Mouse (Mus musculus): Measurements from ENCODE around the gene Ell.

Ell gene

DNA sequence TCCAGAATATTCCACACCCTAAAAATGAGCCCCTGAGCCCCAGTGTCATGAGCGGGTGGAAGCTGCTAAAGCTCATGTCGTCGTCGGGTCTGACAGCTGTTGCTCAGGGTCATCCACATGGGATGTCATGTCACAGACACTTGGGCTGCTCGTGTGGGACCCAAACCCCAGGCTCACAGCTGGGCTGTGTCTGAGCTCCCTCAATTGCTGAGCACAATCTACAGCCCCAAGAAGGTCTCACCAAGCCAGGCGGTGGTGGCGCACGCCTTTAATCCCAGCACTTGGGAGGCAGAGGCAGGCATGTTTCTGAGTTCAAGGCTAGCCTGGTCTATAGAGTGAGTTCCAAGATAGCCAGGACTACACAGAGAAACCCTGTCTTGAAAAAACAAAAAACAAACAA lies 76.0 kb downstream of the Ell start:
- no peak for DNase-seq (ENCODE audit: low read depth)

DNA sequence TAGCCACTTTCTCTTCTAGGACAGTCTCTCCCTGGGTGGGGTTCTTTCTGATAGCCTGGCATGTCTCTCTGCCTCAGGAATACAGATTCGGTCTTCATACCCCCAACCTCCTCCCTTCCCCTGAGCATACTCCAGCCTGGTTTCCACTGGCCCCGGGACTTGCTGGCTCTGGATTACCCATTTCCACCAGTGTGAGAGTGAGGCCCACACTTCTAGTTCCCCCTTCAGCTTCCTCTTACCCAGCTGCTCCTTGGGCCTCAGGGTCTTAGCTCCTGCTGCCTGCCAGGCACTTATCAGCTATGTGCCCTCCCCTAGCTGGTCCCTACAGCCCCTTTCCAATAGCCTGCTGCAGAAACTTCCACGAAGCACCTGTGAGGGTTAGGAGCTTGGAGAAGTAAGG lies 76.6 kb downstream of the Ell start, which contains the start of gene Lrrc25:
TSS of gene Lrrc25 (plus strand) at position 262 of the 400 bp plus-strand sequence.
- DNase-seq (ENCODE audit: low read depth), result no peak

DNA sequence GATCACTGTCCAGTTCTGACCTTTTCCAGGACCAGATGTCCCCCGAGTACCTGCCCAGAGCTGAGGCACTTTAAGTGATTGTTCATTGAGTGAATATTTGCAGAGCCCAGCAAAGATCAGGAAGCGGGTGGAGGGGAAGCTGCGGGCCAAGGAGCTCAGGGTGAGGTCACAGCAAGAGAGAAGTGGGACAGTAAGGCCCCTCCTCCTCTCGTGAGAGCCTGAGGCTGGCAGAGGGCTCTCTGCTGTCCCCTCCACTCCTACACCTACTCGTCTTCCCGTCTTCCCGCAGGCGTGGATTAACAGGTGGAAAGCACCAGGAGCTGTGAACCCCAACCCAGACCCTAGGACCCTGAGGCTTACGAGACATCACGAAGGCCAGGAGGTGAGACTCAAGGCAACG lies 77.4 kb downstream of the Ell start:
- no peak for DNase-seq (ENCODE audit: low read depth)

DNA sequence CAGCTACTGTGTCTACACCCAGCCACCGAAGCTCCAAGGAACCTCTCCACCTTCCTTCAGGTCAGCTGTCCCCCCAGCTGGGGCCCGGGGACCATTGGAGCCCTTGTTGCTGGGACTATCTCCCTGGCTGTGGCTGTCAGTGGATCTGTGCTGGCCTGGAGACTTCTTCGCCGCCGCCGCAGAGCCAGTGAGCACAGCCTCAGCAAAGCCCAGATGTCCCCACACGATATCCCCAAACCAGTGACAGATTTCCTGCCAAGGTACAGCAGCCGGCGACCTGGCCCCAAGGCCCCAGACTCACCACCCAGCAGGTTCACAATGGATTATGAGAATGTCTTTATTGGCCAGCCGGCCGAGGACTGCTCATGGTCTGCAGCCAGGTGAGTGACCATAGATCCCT lies 78.7 kb downstream of the Ell start:
- DNase-seq (ENCODE audit: low read depth), result no peak

GRCm38 (mm10) chr8:70618888-70619334 lies 79.7 kb downstream of the Ell start:
- peak; percentile 94 for DNase-seq (ENCODE audit: low read depth)

- no peak for DNase-seq (ENCODE audit: low read depth)
Measured at GRCm38 (mm10) chr8:70622220-70622619, 83.0 kb downstream of the Ell start.

DNA sequence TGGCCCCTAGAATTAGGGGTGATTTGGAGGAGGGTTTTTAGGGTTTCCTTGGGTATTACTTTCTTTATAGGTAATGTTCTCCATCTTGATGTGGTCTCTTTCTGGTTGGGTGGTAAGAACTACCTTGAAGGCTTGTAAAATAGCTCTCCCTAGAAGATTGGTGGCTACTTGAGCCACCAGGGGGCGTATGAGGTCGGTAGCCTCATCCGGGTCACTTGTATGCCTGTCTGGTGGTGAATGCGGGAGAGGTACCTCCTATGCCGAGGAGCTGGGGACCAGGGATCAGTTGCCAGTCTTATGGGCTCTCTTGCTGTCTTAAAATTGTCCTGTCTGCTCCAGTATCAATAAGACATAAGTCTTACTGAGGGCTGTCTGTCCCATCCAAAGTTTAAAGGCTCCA lies 85.8 kb downstream of the Ell start:
- DNase-seq (ENCODE audit: low read depth), result no peak

- DNase-seq (ENCODE audit: low read depth), result no peak
Measured at GRCm38 (mm10) chr8:70627041-70627440, 87.8 kb downstream of the Ell start.

DNA sequence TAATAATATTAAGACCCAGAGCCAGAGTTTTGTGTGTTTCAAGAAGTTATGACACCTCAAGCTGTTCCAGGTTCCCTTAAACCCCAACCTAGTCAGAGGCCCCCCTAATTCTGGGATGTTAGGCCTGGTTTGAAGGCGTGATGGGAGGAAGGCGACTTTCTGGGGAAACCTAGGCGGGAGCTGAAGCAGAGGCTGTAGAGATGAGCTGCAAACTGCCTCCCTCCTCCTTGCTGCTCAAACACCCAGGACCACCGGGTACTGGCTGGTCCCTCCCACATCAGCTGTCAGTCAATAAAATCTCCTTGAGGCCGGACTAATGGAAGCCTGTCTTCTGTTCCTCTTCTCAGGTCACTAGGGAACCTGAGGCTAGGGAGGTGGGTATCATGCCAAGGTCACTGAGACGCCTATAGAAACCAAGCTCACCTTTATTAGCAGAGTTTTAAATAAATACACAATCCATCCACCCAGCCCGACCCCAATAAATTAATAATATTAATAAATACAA lies 89.8 kb downstream of the Ell start:
- no peak for DNase-seq (ENCODE audit: low read depth)

DNA sequence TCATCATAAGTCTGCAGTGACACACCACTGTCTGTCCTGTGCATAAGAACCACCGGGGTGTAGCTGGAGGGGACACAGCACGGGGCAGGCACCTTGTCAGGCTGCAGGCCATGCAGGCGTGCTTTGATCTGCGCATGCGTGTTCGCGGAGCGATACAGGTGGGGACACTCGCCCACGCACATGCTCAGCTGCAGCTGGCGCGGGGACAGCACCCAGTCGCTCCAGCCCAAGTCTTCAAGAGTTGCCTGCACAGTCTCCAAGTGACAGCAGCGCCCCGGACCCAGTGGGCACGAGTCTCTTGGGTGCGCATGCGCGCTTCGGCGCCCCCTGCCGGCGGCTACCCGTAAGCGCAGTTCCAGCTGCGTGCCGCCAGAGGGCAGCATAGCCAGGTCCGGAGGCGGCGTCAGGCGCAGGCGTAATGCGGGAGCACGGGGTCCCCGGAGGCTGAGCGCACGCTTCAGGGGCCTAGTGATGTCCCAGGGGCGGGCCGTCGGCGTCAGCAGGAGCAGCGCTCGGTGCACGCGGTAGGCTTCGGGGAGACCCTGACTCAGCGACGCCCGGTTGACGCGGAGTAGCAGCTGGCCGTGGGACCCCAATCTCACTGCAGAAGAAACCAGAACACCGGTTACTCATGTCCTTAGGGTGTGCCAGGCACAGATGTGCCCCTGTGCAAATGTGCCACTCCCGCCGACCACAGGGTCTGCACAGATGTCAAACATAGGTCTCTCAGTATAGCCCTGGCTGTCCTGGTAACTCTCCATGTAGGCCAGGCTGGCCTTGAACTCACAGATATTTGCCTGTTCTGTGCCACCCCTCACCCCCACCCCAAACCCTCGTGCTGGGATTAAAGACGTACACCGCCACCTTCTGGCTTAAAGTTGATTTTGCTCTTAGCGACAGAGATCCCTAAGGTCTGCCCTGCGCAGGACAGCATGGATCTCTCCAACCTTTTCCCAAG lies 90.6 kb downstream of the Ell start:
- DNase-seq (ENCODE audit: low read depth), result no peak

GRCm38 (mm10) chr8:70630532-70631381 lies 91.5 kb downstream of the Ell start:
- no peak for DNase-seq (ENCODE audit: low read depth)

DNA sequence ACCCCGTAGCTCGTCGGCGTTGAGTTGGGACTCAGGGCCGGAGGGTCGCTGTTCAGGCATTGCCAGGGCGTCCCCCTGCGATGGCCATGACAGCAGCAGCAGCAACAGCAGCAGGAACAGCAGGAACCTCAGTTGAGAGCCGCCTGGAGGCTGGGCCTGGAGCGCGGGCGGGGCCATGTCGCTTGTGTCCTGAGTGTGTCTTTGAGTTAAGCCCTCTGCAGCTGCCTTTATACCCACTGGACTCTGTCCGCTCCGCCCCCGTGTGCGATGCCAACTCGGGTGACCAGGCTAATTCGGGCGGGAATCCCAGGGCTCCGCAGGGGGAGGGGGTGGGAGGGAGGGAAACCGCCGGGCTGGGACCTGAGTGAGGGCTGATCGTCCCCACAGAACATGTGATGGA lies 92.2 kb downstream of the Ell start:
- no peak for DNase-seq (ENCODE audit: low read depth)

GRCm38 (mm10) chr8:70632346-70632892 lies 93.2 kb downstream of the Ell start, which contains the start of gene Gdf15:
Gdf15 (minus strand) TSS chr8:70632456.
- no peak for DNase-seq (ENCODE audit: low read depth)

DNA sequence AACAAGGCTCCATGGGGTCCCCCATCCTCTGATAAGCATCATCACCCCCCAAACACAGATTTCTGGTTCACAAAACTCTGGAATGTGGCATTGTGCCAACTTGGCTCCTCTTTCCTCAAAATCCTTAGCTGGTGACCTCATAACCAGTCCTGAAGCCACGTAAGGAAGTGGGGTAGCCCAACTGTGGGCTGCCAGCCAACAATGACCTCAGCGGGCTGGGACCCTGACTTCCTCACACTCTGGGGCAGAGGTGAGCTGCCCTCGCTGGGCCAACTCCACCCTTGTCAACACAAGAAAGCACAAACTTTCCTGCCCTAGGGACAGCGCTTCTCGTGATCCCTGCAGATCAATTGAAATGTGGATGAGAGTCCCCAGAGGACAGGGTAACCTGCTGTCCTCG lies 94.8 kb downstream of the Ell start:
- DNase-seq (ENCODE audit: low read depth), result no peak

DNA sequence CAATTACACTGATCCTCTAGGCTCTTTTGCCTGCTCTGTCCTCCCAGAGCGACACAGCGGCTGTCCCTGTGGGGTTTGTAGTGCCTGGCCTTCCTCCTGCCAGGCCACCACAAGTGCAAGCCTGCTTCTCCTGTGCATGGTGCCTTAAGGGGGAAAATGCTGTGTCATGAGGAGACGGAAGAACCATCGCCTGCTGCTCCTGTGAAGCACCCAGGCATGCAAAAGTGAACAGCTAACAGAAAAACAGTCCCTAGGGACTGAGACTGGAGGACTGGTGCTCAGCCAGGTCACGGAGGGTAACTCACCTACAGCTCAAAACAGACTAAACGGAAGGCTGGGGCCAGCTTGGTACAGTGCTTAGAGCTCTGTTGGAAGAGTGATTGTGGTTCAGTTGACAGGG lies 96.3 kb downstream of the Ell start:
- no peak for DNase-seq (ENCODE audit: low read depth)

DNA sequence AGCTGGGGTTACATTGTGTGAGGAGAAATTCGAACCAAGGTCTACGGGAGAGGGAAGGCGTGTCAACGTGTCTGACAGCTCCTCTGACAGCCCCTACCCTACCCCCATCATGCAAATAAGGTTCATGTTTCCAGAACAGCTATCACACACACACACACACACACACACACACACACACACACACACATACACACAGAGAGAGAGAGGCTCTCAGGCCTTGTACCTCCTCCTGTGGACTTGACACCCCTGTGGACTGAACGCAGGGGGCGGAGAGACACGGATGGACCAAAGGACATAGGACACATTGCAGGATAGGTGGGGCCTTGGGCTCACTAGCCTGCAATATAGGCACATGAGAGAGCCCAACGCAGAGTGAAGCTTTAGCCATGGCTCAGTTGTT lies 97.6 kb downstream of the Ell start:
- DNase-seq (ENCODE audit: low read depth), result no peak

DNA sequence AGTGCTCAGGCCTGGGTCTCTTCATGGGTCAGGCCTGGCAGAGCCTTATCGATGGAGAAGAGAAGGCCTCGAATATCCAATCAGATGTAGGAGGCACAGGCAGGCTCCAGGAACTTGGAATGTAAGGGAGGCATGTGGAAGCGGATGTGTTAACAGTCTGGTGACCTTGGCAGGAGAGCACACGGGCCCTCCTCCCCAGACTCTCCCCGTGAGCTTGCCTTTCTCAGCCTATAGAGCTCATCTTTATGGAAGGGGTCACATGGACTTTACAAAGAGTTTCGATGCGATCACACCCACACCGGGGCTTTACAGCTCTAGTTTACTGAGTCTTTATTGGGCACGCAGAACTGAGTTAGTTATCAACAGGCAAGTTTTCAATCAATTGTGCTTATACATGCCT lies 99.5 kb downstream of the Ell start:
- no peak for DNase-seq (ENCODE audit: low read depth)

Measured in c-Kit-positive CD71-negative TER-119-negative erythroid progenitor cells, embryonic 14.5 days (primary cell).